Mouse (Mus musculus) lung, postnatal 25 days (tissue): ENCODE measurements around the gene Mex3a.
A peak's percentile ranks its signal among the peaks of the same experiment; 100 is the strongest.
"Not testable (repeated sequence)": the region's sequence is repeated elsewhere in the genome, so short reads cannot be mapped to it uniquely, and the experiment has no call there.

Source experiments
- DNase-seq: peaks from one replicate; pipeline ENCODE4 v3.0.0; 2022; ENCODE audit warnings: low spot score

Mex3a gene

DNA sequence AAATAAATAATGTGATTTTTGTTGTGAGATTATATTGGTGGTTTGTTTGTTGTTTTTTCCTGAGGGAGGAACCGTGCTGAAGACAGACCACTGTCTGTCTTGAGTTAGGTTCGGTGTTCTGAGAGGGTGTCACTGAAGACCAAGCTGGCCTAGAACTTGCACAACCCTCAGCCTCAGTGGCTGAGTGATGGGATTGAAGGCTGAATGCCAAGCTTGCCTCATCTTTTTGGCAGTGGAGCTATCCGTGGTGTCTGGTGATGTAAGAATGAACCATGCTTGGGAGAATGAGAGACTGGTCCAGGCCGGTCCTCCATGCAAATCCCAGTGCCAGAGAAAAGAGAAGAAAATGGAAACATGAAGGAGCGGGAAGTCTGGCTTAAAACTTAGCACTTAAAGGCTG is 37.5 kb downstream of the Mex3a start:
- no peak for DNase-seq

DNA sequence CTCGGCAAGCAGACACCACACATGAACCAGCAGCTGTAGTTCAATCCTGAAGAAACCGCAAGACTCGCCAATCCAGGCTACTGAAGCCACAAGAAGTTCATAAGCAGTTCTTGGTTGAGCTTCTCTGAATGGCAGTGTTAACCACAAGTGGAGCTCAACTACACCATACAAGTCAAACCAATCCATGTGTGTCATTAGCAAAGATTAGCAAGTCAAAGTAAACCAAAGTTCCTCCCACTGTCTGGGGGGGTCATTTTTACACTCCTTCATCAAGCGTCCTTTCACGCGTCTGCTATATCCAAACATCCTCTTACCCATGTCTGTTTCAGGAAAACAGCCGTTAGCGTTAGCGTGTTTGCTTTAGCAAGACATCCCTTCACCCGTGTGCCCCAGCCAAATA is 38.1 kb downstream of the Mex3a start:
- DNase-seq, result no peak

- DNase-seq, result no peak
These were observed 39.7 kb downstream of the Mex3a start for GRCm38 (mm10) chr3:88571856-88572255.

GRCm38 (mm10) chr3:88572835-88573234 is 40.6 kb downstream of the Mex3a start:
- DNase-seq, result no peak

DNA sequence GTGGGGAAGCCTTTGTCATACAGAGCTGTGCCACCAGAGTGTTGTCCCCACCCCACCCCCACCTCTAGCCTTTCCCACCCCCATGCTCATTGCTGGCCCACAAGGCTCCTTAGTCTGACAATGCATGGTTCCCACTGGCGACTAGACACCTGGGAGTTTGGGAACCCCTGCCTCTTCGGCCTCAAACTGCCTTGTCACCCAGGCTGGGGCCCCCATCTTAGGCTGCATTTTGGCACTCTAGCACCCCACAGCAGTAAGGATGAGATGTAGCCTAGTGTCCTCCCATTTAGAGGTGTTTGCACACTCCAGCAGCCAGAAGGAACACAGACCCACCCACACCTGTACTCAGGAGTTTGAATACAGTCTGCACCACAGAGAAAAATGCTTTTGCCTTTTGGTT is 41.6 kb downstream of the Mex3a start:
- no peak for DNase-seq

DNA sequence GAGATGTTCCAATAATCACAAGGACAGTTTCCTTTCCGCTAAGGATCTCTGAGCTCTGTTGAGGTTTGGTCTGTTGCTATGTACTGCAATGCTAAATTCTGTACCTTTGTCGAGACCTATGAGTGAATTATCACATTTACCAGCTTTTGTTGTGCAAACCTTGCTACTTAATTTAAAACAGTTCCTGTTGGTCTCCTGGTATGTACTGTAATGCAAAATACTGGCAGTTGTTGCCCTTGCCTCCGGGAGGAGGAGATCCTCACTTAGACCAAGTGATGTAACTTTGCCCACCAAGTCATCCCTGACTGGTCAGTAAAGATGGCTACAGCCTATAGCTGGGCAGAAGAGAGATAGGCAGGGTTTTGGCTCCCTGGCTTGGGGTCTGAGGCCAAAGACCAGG is 43.3 kb downstream of the Mex3a start, which contains the start of gene Ssr2:
TSS of gene Ssr2 (plus strand) at position 337 of the 400 bp plus-strand sequence.
- no peak for DNase-seq

DNA sequence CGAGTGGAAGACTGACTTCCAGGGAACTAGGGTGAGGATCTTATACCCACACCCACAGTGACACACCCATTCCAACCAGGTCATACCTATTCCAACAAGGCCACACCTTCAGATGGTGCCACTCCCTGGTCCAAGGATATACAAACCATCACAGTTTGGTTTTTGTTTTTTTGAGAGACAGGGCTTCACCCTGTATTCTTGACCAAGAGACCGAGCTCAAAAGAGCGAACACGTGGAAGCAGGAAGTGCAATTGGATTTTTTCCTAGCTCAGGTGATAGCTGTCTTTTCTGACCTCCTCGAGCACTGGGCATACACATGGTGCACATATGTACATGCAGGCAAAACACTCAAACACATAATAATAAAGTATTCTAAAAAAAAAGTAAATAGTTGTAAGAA is 45.7 kb downstream of the Mex3a start:
- not testable (repeated sequence) for DNase-seq

DNA sequence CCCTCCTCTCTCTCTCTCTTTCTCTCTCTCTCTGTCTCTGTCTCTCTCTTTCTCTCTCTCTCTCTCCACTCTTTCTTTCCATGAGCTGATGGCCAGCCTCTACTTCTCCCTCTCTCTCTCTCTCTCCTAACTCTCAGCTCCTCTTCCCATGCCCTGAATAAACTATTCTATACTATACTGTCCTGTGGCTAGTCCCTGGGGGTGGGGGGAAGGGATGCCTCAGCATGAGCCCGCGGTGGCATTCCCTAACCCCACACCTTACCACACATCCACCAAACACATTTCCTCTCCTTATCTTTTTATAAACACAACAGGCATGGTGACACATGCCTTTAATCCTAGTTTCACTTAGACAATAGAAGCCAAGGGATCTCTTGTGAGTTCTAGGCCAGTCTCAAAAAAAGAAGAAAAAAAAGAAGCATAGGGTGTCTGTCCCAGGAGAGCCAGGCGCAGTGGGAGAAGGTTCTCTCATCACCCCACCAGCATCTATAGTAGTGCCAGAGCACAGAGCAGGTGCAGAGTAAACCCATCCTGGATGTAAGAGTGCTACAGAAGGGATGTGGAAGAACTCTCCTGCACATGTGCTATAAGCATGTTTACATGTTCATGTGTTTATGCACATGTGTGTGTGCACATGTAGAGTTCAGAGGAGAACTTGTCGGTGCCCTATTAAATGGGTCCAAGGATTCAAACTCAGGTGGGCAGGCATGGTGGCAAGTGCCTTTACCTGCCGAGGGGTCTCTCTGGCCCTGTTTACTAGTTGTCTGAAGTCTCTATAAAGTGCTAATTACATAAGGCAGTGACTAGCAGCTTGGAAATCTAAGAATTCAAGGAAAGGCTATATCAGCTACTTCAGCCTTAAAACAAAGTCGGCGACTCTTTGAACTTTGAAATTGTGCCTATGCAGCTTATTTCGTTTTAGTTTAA is 46.6 kb downstream of the Mex3a start:
- DNase-seq, result no peak

DNA sequence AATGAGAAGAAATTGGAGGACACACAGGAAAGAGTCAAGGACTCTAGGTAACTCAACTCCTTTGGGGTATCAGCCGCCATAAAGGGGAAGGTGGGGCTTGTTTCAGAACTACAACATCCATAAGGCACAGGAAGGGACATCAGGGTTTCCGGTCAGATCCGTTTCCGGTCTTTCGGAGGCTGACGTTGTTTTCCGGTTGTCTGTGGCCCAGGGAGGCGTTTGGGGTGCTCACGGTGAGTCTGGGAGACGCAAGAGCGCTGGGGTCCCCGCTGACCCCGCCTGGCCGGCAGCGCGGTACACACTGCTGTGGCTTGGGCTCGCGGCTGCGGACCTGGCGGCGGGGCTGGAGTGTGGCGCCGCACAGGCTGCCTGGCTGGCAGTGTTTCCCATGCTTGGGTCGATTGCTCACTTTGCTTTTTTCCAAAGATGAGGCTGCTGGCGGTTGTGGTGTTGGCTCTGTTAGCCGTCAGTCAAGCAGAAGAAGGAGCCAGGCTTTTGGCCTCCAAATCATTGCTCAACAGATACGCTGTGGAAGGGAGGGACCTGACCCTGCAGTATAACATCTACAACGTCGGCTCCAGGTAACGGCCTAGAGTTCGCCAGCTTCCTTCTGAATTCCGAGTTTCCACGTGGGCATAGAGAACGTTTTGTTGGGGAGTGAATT is 47.4 kb downstream of the Mex3a start:
- DNase-seq, result peak; percentile 88

DNA sequence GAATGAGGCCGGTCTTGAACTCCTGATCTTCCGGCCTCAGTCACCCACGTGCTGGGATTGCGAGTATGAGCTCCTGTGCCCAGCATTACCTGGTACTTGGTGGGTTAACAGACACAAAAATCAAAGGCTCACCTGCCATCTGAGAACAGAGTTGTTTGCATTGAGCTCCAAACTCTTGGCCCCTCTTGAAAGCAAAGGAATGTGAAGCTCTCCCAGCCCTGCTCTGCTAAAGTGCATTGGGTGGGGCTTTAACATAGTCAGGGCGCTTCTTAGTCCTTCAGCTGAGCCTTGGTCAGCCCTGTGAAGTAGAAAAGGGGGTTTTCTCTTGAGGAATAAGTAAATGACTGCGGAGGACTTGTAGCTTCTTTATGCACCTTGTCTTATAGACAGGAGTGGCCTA is 53.6 kb downstream of the Mex3a start:
- peak; percentile 46 for DNase-seq

- DNase-seq, result no peak
These were observed 54.4 kb downstream of the Mex3a start for GRCm38 (mm10) chr3:88586640-88587039.

GRCm38 (mm10) chr3:88590246-88590645 is 58.1 kb downstream of the Mex3a start:
- no peak for DNase-seq
